Mouse (Mus musculus): Measurements from ENCODE around the gene Ppp5c. TPM values are rescaled to one million over a fixed set of nuclear protein-coding genes. Genes with fewer than 3 reads are reported as not detected.

Gene Ppp5c
- polyA plus RNA-seq, 1 experiment = 126 TPM

DNA sequence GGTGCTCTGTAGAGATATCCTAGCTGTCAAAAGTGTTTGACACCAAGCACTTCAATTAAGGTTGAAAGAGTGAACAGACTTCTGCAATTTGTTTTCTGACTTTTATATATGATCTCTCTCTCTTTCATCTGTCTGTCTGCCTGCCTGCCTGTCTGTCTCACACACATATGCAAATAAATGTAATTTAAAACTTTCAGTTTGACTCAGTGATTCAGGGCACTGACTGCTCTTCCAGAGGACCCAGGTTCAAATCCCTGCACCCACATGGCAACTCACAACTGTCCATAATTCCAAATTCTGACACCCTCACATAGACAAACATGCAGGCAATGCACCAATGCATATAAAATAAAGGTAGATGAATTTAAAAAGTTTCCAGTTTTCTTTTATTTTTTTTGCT is 39.3 kb upstream of the Ppp5c start:
- TF ChIP-seq POLR2A (IDR thresholded peaks at IDR 0.05; ENCODE audit: insufficient read length, low read depth) (no peak), USF1 (IDR thresholded peaks at IDR 0.05; ENCODE audit: low read depth) (no peak), CEBPB (IDR thresholded peaks at IDR 0.05; ENCODE audit: insufficient read depth, poor library complexity, severe bottlenecking) (no peak), MAX (IDR thresholded peaks at IDR 0.05; ENCODE audit: low read depth) (no peak)
- Histone ChIP-seq H3ac (ENCODE audit: control insufficient read depth, insufficient read length) (no peak overlapping the region), H3K27me3 (ENCODE audit: control insufficient read depth, insufficient read depth, insufficient read length) (peaks cover 16% of the 10 kb centered on the region), H3K36me3 (ENCODE audit: control insufficient read depth, insufficient read depth) (no peaks in the 10 kb centered on the region), H3K4me3 (no peak overlapping the region), H3K79me2 (ENCODE audit: control insufficient read depth, insufficient read depth) (no peaks in the 10 kb centered on the region), H3K4me2 (ENCODE audit: low read depth) (no peak overlapping the region)

DNA sequence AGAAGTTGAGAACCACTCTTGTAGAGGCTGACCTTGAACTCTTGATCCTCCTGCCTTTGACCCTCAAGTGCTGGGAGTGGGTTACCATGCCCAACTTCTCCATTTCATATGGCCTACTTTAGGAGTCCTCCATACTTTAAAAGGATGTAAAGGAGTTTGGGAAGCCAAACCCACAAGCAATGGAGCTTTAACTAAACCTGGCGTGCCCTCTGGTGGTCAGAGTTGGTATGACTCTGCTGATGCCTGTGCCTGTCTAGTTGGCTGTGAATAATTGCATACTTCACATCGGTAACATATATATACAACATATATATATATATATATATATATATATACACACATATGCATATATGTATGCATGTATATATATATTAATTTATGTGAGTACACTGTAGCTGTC is 38.7 kb upstream of the Ppp5c start:
- no peaks in the 10 kb centered on the region for H3K79me2 ChIP-seq (ENCODE audit: control insufficient read depth, insufficient read depth)
- H3K4me2 ChIP-seq (ENCODE audit: low read depth) = no peak overlapping the region
- H3K36me3 ChIP-seq (ENCODE audit: control insufficient read depth, insufficient read depth) = no peaks in the 10 kb centered on the region
- peaks cover 17% of the 10 kb centered on the region for H3K27me3 ChIP-seq (ENCODE audit: control insufficient read depth, insufficient read depth, insufficient read length)
- no peak overlapping the region for H3K4me3 ChIP-seq
- TF ChIP-seq POLR2AphosphoS2 (IDR thresholded peaks at IDR 0.05; ENCODE audit: insufficient read length, low read depth) = no peak
- no peak for TF ChIP-seq TCF12 (IDR thresholded peaks at IDR 0.05; ENCODE audit: insufficient read depth, poor library complexity, severe bottlenecking)
- no peak for TF ChIP-seq POLR2A (IDR thresholded peaks at IDR 0.05; ENCODE audit: insufficient read length, low read depth)
- no peak for TF ChIP-seq TCF3 (IDR thresholded peaks at IDR 0.05; ENCODE audit: insufficient read length, low read depth)
- TF ChIP-seq REST (IDR thresholded peaks at IDR 0.05; ENCODE audit: insufficient read depth, insufficient read length) = no peak
- no peak for TF ChIP-seq MYOG (IDR thresholded peaks at IDR 0.05; ENCODE audit: control insufficient read depth in 1 of 3, insufficient read depth in 1 of 3, insufficient read length in 2 of 3, low read depth in 2 of 3)
- no peak for TF ChIP-seq MAX (IDR thresholded peaks at IDR 0.05; ENCODE audit: low read depth)
- TF ChIP-seq MYOD1 (IDR thresholded peaks at IDR 0.05; ENCODE audit: control insufficient read depth in 1 of 3, insufficient read length in 2 of 3, low read depth in 2 of 3) = no peak
- no peak for TF ChIP-seq SRF (IDR thresholded peaks at IDR 0.05; ENCODE audit: control insufficient read depth, insufficient read length, low read depth)
- no peak for TF ChIP-seq E2F4 (IDR thresholded peaks at IDR 0.05; ENCODE audit: insufficient read depth)
- TF ChIP-seq CEBPB (IDR thresholded peaks at IDR 0.05; ENCODE audit: insufficient read depth, poor library complexity, severe bottlenecking) = no peak
- no peak for TF ChIP-seq USF1 (IDR thresholded peaks at IDR 0.05; ENCODE audit: low read depth)
- no peak overlapping the region for H3ac ChIP-seq (ENCODE audit: control insufficient read depth, insufficient read length)

DNA sequence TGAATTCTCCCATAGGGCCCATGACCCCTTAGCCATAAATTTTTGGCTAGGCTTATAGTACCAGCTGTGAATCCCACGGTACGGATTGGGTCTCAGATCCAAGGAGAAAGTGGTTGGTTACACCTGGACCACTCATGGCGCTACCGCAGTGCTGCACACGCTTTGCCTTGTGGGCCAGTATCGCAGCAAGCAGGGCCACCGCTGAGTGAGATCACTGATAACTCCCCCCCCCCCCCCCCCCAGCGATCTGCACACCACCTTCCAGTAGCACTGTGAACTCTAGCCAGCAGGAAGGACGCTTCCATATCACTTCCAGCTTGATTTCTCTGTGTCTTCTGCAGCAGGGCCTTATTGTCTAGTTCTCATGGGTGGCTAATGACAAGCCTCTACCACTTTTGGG is 37.9 kb upstream of the Ppp5c start:
- no peak overlapping the region for H3ac ChIP-seq (ENCODE audit: control insufficient read depth, insufficient read length)
- H3K79me2 ChIP-seq (ENCODE audit: control insufficient read depth, insufficient read depth) = no peaks in the 10 kb centered on the region
- no peak overlapping the region for H3K4me3 ChIP-seq
- TF ChIP-seq POLR2A (IDR thresholded peaks at IDR 0.05; ENCODE audit: insufficient read length, low read depth) (no peak), USF1 (IDR thresholded peaks at IDR 0.05; ENCODE audit: low read depth) (no peak), CEBPB (IDR thresholded peaks at IDR 0.05; ENCODE audit: insufficient read depth, poor library complexity, severe bottlenecking) (no peak), REST (IDR thresholded peaks at IDR 0.05; ENCODE audit: insufficient read depth, insufficient read length) (no peak), MYOD1 (IDR thresholded peaks at IDR 0.05; ENCODE audit: control insufficient read depth in 1 of 3, insufficient read length in 2 of 3, low read depth in 2 of 3) (no peak), SRF (IDR thresholded peaks at IDR 0.05; ENCODE audit: control insufficient read depth, insufficient read length, low read depth) (no peak), TCF12 (IDR thresholded peaks at IDR 0.05; ENCODE audit: insufficient read depth, poor library complexity, severe bottlenecking) (no peak), POLR2AphosphoS2 (IDR thresholded peaks at IDR 0.05; ENCODE audit: insufficient read length, low read depth) (no peak), MYOG (IDR thresholded peaks at IDR 0.05; ENCODE audit: control insufficient read depth in 1 of 3, insufficient read depth in 1 of 3, insufficient read length in 2 of 3, low read depth in 2 of 3) (no peak), TCF3 (IDR thresholded peaks at IDR 0.05; ENCODE audit: insufficient read length, low read depth) (no peak), E2F4 (IDR thresholded peaks at IDR 0.05; ENCODE audit: insufficient read depth) (no peak), MAX (IDR thresholded peaks at IDR 0.05; ENCODE audit: low read depth) (no peak)
- no peak overlapping the region for H3K4me2 ChIP-seq (ENCODE audit: low read depth)
- peaks cover 17% of the 10 kb centered on the region for H3K27me3 ChIP-seq (ENCODE audit: control insufficient read depth, insufficient read depth, insufficient read length)
- H3K36me3 ChIP-seq (ENCODE audit: control insufficient read depth, insufficient read depth) = no peaks in the 10 kb centered on the region

DNA sequence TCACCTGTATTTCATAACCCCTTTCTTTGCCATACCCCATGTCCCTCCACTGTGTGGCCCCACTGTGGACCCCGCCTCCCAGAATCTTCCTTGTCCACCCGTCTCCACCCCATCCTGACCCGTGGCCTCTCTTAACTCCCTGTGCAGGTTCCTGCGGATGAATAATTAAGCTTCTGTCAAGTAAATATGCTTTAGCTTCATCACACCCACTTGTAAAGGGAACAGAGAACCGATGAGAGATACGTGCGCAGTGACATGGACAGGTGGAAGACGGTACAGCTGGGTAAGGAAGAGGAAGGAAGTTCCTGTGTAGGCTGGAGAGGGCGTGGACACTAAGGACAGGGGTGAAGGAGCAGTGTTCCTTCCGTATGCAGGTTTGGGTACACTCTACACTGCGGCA is 35.1 kb upstream of the Ppp5c start:
- Histone ChIP-seq H3K4me3 (no peak overlapping the region), H3K4me2 (ENCODE audit: low read depth) (no peak overlapping the region)
- TF ChIP-seq MAX (IDR thresholded peaks at IDR 0.05; ENCODE audit: low read depth) (no peak), REST (IDR thresholded peaks at IDR 0.05; ENCODE audit: insufficient read depth, insufficient read length) (no peak), TCF12 (IDR thresholded peaks at IDR 0.05; ENCODE audit: insufficient read depth, poor library complexity, severe bottlenecking) (no peak), POLR2AphosphoS2 (IDR thresholded peaks at IDR 0.05; ENCODE audit: insufficient read length, low read depth) (no peak), MYOG (IDR thresholded peaks at IDR 0.05; ENCODE audit: control insufficient read depth in 1 of 3, insufficient read depth in 1 of 3, insufficient read length in 2 of 3, low read depth in 2 of 3) (no peak)

DNA sequence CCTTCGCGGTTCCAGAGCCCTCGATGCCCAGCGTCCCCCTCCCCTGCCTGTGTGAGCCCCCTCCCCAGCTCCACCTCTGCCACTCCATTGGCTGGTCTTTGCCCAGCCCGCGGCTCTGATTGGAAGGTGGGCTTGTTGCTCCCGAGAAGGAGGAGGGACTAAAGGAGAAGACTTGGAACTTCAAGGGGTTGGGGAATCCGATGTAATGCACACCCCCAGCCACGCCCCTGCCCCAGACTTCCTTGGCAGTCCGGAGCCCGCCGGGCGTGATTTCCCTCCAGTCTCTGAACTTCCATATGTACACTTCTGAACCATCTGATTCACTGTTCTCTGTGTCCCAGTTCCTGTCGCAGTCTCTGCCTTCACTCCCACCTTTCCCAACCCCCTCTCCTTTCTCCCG is 34.7 kb upstream of the Ppp5c start, which contains the start of gene Hif3a:
Gene Hif3a (minus strand): TSS at position 39 of the 400 bp plus-strand sequence.
- Histone ChIP-seq H3K36me3 (ENCODE audit: control insufficient read depth, insufficient read depth) (no peaks in the 10 kb centered on the region), H3K4me3 (no peak within 1 kb of the TSS)

More for the DNA sequence above, 35.1 kb upstream of the Ppp5c start:
- Histone ChIP-seq H3K36me3 (ENCODE audit: control insufficient read depth, insufficient read depth) (no peaks in the 10 kb centered on the region), H3K27me3 (ENCODE audit: control insufficient read depth, insufficient read depth, insufficient read length) (peaks cover 17% of the 10 kb centered on the region), H3K79me2 (ENCODE audit: control insufficient read depth, insufficient read depth) (no peaks in the 10 kb centered on the region), H3ac (ENCODE audit: control insufficient read depth, insufficient read length) (no peak overlapping the region)

More for the DNA sequence above, 34.7 kb upstream of the Ppp5c start, which contains the start of gene Hif3a:
- Histone ChIP-seq H3K4me2 (ENCODE audit: low read depth) (no peak within 1 kb of the TSS), H3ac (ENCODE audit: control insufficient read depth, insufficient read length) (no peak within 1 kb of the TSS), H3K79me2 (ENCODE audit: control insufficient read depth, insufficient read depth) (no peaks in the 10 kb centered on the region), H3K27me3 (ENCODE audit: control insufficient read depth, insufficient read depth, insufficient read length) (peaks cover 15% of the 10 kb centered on the region)
- TF ChIP-seq TCF3 (IDR thresholded peaks at IDR 0.05; ENCODE audit: insufficient read length, low read depth) = no peak
- TF ChIP-seq MYOG (IDR thresholded peaks at IDR 0.05; ENCODE audit: control insufficient read depth in 1 of 3, insufficient read depth in 1 of 3, insufficient read length in 2 of 3, low read depth in 2 of 3) = no peak
- TF ChIP-seq E2F4 (IDR thresholded peaks at IDR 0.05; ENCODE audit: insufficient read depth) = no peak
- no peak for TF ChIP-seq CEBPB (IDR thresholded peaks at IDR 0.05; ENCODE audit: insufficient read depth, poor library complexity, severe bottlenecking)
